ENCODE assay signal across 8 mouse cellular contexts in genomic region chr4:70535711-70536311, GRCm38 (mm10). TPM values are rescaled to one million over a fixed set of nuclear protein-coding genes. Genes with fewer than 3 reads are reported as not detected.
DNase-seq lines count a peak whose midpoint lies in the region; ATAC-seq and TF ChIP-seq lines count a peak whose summit lies in the region.

No protein-coding gene starts in this region.

- H3K36me3 ChIP-seq in hindbrain, embryonic 13.5 days, result no peaks in the 10 kb centered on the region
- no peaks in the 10 kb centered on the region for H3K36me3 ChIP-seq in limb, embryonic 14.5 days (ENCODE audit: control insufficient read depth, insufficient read depth, low read length)
- no peaks in the 10 kb centered on the region for H3K36me3 ChIP-seq in midbrain, embryonic 11.5 days (ENCODE audit: control insufficient read depth, insufficient read depth, low read length)

- WGBS in hindbrain, embryonic 13.5 days, result 11% methylated on average over 7 of the region's 7 CpGs
- WGBS in limb, embryonic 14.5 days, result 14% methylated on average over 7 of the region's 7 CpGs
- WGBS in midbrain, embryonic 11.5 days, result 12% methylated on average over 7 of the region's 7 CpGs

- TF ChIP-seq CTCF in gastrocnemius, adult 2 months (IDR thresholded peaks at IDR 0.05), result no peak

- peak overlapping the region; percentile 89 for H3K27ac ChIP-seq in gastrocnemius, adult 2 months
- H3K27ac ChIP-seq in hindbrain, embryonic 13.5 days, result peak overlapping the region; percentile 100
- peak overlapping the region; percentile 94 for H3K27ac ChIP-seq in limb, embryonic 14.5 days (replicated peaks; ENCODE audit: low read depth, low read length)
- peak overlapping the region; percentile 99 for H3K27ac ChIP-seq in midbrain, embryonic 11.5 days (ENCODE audit: low read depth, low read length)

- H3K4me3 ChIP-seq in gastrocnemius, adult 2 months, result peak overlapping the region; percentile 95
- peak overlapping the region; percentile 94 for H3K4me3 ChIP-seq in hindbrain, embryonic 13.5 days
- peak overlapping the region; percentile 82 for H3K4me3 ChIP-seq in limb, embryonic 14.5 days (replicated peaks; ENCODE audit: low read length)
- peak overlapping the region; percentile 92 for H3K4me3 ChIP-seq in midbrain, embryonic 11.5 days (ENCODE audit: low read depth, low read length)

- H3K27me3 ChIP-seq in hindbrain, embryonic 13.5 days, result no peaks in the 10 kb centered on the region
- H3K27me3 ChIP-seq in limb, embryonic 14.5 days (ENCODE audit: control insufficient read depth, insufficient read depth, low read length), result no peaks in the 10 kb centered on the region
- H3K27me3 ChIP-seq in midbrain, embryonic 11.5 days (ENCODE audit: control insufficient read depth, insufficient read depth, low read length), result no peaks in the 10 kb centered on the region

- intact Hi-C loops in left cerebral cortex, postnatal 36 days (cut with DNase I), result loop anchor here (10.0 kb wide), 1 partner anchor 1669 kb away; the partner anchor contains the start of gene Tle1
- intact Hi-C loops in left cerebral cortex, postnatal 25 days (cut with DNase I), result loop anchor here (2.0 to 5.0 kb wide), 3 partner anchors 41 to 129 kb away; no protein-coding TSS in a partner anchor
- intact Hi-C loops in gastrocnemius, adult 2 months (cut with DNase I), result no loop called here

- peak overlapping the region; percentile 96 for H3K9ac ChIP-seq in hindbrain, embryonic 13.5 days
- H3K9ac ChIP-seq in limb, embryonic 14.5 days (ENCODE audit: low read depth, low read length, severe bottlenecking), result peak overlapping the region; percentile 96
- H3K9ac ChIP-seq in midbrain, embryonic 11.5 days (ENCODE audit: low read length), result peak overlapping the region; percentile 99

- peaks cover 37% of the 10 kb centered on the region for H3K4me1 ChIP-seq in hindbrain, embryonic 13.5 days (replicated peaks)
- H3K4me1 ChIP-seq in limb, embryonic 14.5 days (ENCODE audit: control insufficient read depth, insufficient read depth, low read length), result peaks cover 14% of the 10 kb centered on the region
- peaks cover 44% of the 10 kb centered on the region for H3K4me1 ChIP-seq in midbrain, embryonic 11.5 days (ENCODE audit: control insufficient read depth, insufficient read depth, low read length)

- DNase-seq in left cerebral cortex, postnatal 36 days (ENCODE audit: low spot score in 2 of 2), result peak; percentile 10 to 17
- DNase-seq in left cerebral cortex, postnatal 25 days (ENCODE audit: low spot score in 2 of 2), result no peak
- peak; percentile 69 for DNase-seq in cerebellum, adult 9-10 months
- peak; percentile 72 for DNase-seq in gastrocnemius, adult 2 months
- peak; percentile 47 for DNase-seq in limb, embryonic 14.5 days (ENCODE audit: low spot score)
- peak; percentile 96 for DNase-seq in midbrain, embryonic 11.5 days (ENCODE audit: low spot score, missing footprints)
- peak; percentile 16 for DNase-seq in testis, postnatal 14 days (ENCODE audit: low spot score)

- H3K4me2 ChIP-seq in hindbrain, embryonic 13.5 days, result peak overlapping the region; percentile 78
- H3K4me2 ChIP-seq in limb, embryonic 14.5 days (replicated peaks; ENCODE audit: low read depth, low read length, severe bottlenecking), result peak overlapping the region; percentile 70
- H3K4me2 ChIP-seq in midbrain, embryonic 11.5 days, result peak overlapping the region; percentile 62

- no peaks in the 10 kb centered on the region for H3K9me3 ChIP-seq in hindbrain, embryonic 13.5 days
- H3K9me3 ChIP-seq in limb, embryonic 14.5 days (ENCODE audit: control insufficient read depth, low read length), result no peaks in the 10 kb centered on the region
- H3K9me3 ChIP-seq in midbrain, embryonic 11.5 days (ENCODE audit: control insufficient read depth, low read length), result no peaks in the 10 kb centered on the region

- TF ChIP-seq POLR2A in limb, embryonic 14.5 days (IDR thresholded peaks at IDR 0.05; ENCODE audit: borderline replicate concordance, extremely low read depth, insufficient read depth, insufficient read length), result no peak

- ATAC-seq in hindbrain, embryonic 13.5 days (ENCODE audit: low FRiP score), result peak; percentile 1
- ATAC-seq in limb, embryonic 14.5 days (ENCODE audit: low FRiP score, low read depth), result no peak
- peak; percentile 3; the same call in 1 of the 2 replicates for ATAC-seq in midbrain, embryonic 11.5 days (ENCODE audit: low FRiP score)

RNA-seq across cellular contexts. Expression of gene Megf9, which starts 1.0 kb away (rescaled TPM):
- 100 to 1,000 TPM; 106 to 122 TPM for total RNA-seq in left cerebral cortex, postnatal 36 days (2021)
- 100 to 1,000 TPM in 1 of 2 experiments, 10 to 100 TPM in 1; 97.8 to 101 TPM for total RNA-seq in left cerebral cortex, postnatal 25 days (2021)
- total RNA-seq in gastrocnemius, adult 2 months (2021), result 1 to 10 TPM; 2.6 to 3.8 TPM
- polyA plus RNA-seq in hindbrain, embryonic 13.5 days (2015; fragmentation: Nextera tagmentation; extraction: Ambion mirVana), result 31.3 and 32.1 TPM in 2 replicates
- polyA plus RNA-seq in limb, embryonic 14.5 days (2012; rRNA removed), result 9.2 and 11.8 TPM in 2 replicates
- 16.5 and 17.3 TPM in 2 replicates for polyA plus RNA-seq in limb, embryonic 14.5 days (2014; fragmentation: Nextera tagmentation; extraction: Ambion mirVana)
- 28.6 and 29.4 TPM in 2 replicates for polyA plus RNA-seq in midbrain, embryonic 11.5 days (2014; fragmentation: Nextera tagmentation; extraction: Ambion mirVana)

Comparison
In these comparisons a context has a peak if more than half of its experiments do, and no peak if none do; other contexts are left out.
1. DNase-seq: peak in left cerebral cortex, postnatal 36 days (2 of 2), cerebellum, adult 9-10 months (single experiment), gastrocnemius, adult 2 months (single experiment), limb, embryonic 14.5 days (single experiment), midbrain, embryonic 11.5 days (single experiment) and testis, postnatal 14 days (single experiment); none in left cerebral cortex, postnatal 25 days (0 of 2).
2. RNA of gene Megf9, which starts 1.0 kb away (total RNA-seq): 106 to 122 TPM in left cerebral cortex, postnatal 36 days and 97.8 to 101 TPM in left cerebral cortex, postnatal 25 days; 2.6 to 3.8 TPM in gastrocnemius, adult 2 months; every median in the first group is over 10 times any median in the second.
3. Peak in every context shown above with its lines, with median percentiles within 50 percentile points of each other: H3K27ac ChIP-seq, H3K4me3 ChIP-seq, H3K4me2 ChIP-seq and H3K9ac ChIP-seq.